Mouse (Mus musculus) neural tube, embryonic 11.5 days (tissue): ENCODE results near the gene Timp2. TPM values are rescaled to one million over a fixed set of nuclear protein-coding genes. Genes with fewer than 3 reads are reported as not detected.
"Not testable (repeated sequence)": the region's sequence is repeated elsewhere in the genome, so short reads cannot be mapped to it uniquely, and the experiment has no call there.

Experiments used
- ATAC-seq: fragments of 200-750 bp; cut with Nextera tagmentation; 2 replicates; pipeline ENCODE4 v1.8.0; 2017; ENCODE audit warnings: moderate number of reproducible peaks, mild to moderate bottlenecking, moderate TSS enrichment, moderate library complexity; ENCODE audit not compliant: insufficient read depth, low FRiP score, low TSS enrichment
- DNase-seq: peaks from one replicate; pipeline ENCODE4 v3.0.0-alpha.2; 2015; ENCODE audit warnings: low spot score
- H3K27ac ChIP-seq: fragments of 300-500 bp; sonication (generic); 2 replicates; pipeline ENCODE4 v1.5.1; 2014; ENCODE audit warnings: low read depth, mild to moderate bottlenecking, low read length
- H3K27me3 ChIP-seq: fragments of 300-500 bp; sonication (generic); 2 replicates; pipeline ENCODE4 v1.6.1; 2014; ENCODE audit warnings: mild to moderate bottlenecking, low read length, mixed read lengths; ENCODE audit not compliant: control insufficient read depth, insufficient read depth
- H3K36me3 ChIP-seq: fragments of 300-500 bp; sonication (generic); 2 replicates; pipeline ENCODE4 v1.6.1; 2014; ENCODE audit warnings: mild to moderate bottlenecking, low read length, moderate library complexity, mixed read lengths; ENCODE audit not compliant: control insufficient read depth, insufficient read depth
- H3K4me1 ChIP-seq: fragments of 300-500 bp; sonication (generic); 2 replicates; pipeline ENCODE4 v1.6.1; 2014; ENCODE audit warnings: low read length, mixed read lengths; ENCODE audit not compliant: control insufficient read depth, insufficient read depth
- H3K4me2 ChIP-seq: fragments of 300-500 bp; sonication (generic); 2 replicates; pipeline ENCODE4 v1.6.1; 2014; ENCODE audit warnings: low read depth, mild to moderate bottlenecking, moderate library complexity
- H3K4me3 ChIP-seq: fragments of 300-500 bp; sonication (generic); 2 replicates; pipeline ENCODE4 v1.5.1; 2014; ENCODE audit warnings: low read depth, low read length
- H3K9ac ChIP-seq: fragments of 300-500 bp; sonication (generic); 2 replicates; pipeline ENCODE4 v1.6.1; 2014; ENCODE audit warnings: mild to moderate bottlenecking, low read length
- H3K9me3 ChIP-seq: fragments of 300-500 bp; sonication (generic); 2 replicates; pipeline ENCODE4 v1.6.1; 2016; ENCODE audit warnings: low read length; ENCODE audit not compliant: control insufficient read depth
- WGBS: fragments of 180-500 bp; shearing (Covaris S2); extraction: QIAGEN DNeasy Blood & Tissue Kit; methylation state at CpG from one replicate; pipeline ENCODE4 v1.1.7; 2014; 5-methylcytosine and 5-hydroxymethylcytosine counted together
- polyA plus RNA-seq: library from polyadenylated mRNA; unstranded; fragments of >200 nt; fragmentation: Nextera tagmentation; extraction: Ambion mirVana; gene quantifications from 2 replicates; pipeline ENCODE4 v1.2.1, GENCODE M21; 2014

The Timp2 gene
- polyA plus RNA-seq, 1 experiment from 2014 or later: 46.4 TPM

DNA sequence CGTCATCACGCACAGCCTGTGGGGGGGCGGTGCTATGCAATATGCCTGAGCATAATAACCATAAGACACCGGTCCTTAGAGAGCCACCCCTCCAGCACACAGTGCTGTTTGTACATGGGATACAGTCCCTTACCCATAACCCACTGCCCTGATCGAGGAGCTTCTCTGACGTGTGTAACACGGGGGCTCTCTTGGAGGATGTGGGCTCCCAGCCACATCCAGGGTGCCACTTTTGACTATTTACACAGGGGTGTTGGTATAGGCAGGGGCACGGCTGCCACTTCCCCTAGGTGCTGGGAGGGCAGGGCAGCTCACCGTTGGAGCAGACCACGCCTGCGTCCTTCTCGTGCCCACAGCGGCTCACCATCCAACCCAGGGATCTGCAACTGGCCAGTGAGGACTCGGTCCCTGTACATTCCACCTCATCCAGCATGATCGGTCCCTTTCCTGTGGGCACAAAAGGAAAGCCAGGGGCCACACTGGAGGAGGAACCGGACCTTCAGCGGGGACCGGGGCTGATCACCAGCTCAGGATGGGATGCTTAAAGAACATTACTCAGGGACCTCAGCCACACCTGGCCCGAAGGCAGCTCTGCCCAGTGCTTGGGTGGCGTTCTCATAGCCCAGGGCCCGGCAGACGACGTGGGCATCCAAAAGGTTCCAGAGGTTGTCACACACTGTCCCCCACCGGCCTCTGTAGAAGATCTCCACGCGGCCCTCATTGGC, 42.4 kb upstream of the Timp2 start:
- Histone ChIP-seq H3K9me3 (no peaks in the 10 kb centered on the region), H3K9ac (no peak overlapping the region), H3K27ac (no peak overlapping the region), H3K4me1 (0 out of 2 replicates have a peak, but pooled peaks cover 2% of the 10 kb centered on the region), H3K27me3 (no peaks in the 10 kb centered on the region), H3K4me3 (no peak overlapping the region), H3K36me3 (no peaks in the 10 kb centered on the region), H3K4me2 (no peak overlapping the region)
- DNase-seq: no peak
- 92% methylated on average over 26 of the region's 26 CpGs for WGBS
- no peak for ATAC-seq

DNA sequence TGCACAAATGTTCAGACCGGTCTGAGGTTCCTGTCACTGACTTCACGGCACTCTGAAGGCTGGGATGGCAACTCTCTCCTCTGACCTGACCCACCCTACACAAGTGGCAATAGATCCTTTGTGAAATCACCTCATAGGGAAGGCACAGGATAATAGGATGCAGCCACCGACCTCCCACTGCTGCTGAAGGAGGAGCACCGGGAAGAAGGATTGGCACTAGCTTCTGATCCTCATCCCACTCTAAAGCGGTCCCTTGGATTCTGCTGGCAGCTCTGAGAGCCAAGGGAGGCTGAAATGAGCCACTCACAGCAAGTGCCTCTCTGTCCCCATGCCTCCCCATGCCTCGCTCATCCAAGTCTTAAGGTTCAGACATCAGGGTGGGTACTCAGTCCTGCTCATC, 39.0 kb upstream of the Timp2 start:
- no peak overlapping the region for H3K4me3 ChIP-seq
- no peaks in the 10 kb centered on the region for H3K9me3 ChIP-seq
- no peak overlapping the region for H3K27ac ChIP-seq
- H3K36me3 ChIP-seq: no peaks in the 10 kb centered on the region
- H3K4me1 ChIP-seq: no peaks in the 10 kb centered on the region
- ATAC-seq (no peak), DNase-seq (no peak)
- WGBS: 60% methylated on average over 6 of the region's 6 CpGs
- H3K27me3 ChIP-seq: no peaks in the 10 kb centered on the region
- H3K4me2 ChIP-seq: no peak overlapping the region
- no peak overlapping the region; the same call in 1 of the 2 replicates for H3K9ac ChIP-seq

DNA sequence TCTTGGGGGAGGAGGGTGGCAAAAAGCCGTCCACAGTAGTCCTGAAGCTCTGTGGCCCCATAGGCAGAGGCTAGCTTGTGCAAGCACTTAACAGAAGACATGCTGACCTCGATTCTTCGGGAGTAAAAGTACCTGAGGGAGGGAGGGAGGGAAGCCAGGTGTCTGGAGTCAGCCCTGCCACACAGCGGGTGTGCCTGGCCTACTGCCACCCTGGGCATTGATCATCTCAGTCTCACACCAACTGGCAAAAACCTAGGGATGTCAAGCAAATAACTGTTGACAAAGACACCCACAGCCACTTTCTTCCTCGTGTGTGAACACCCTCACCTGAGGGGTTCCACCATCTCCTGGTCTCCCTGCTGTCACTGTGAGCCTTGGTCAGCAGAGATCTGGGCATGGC, 38.5 kb upstream of the Timp2 start:
- ATAC-seq (no peak), DNase-seq (no peak)
- no peak overlapping the region for H3K9ac ChIP-seq
- no peaks in the 10 kb centered on the region for H3K27me3 ChIP-seq
- 84% methylated on average over 5 of the region's 5 CpGs for WGBS
- H3K36me3 ChIP-seq: no peaks in the 10 kb centered on the region
- H3K9me3 ChIP-seq: no peaks in the 10 kb centered on the region
- no peak overlapping the region for H3K4me2 ChIP-seq
- H3K27ac ChIP-seq: no peak overlapping the region
- no peak overlapping the region for H3K4me3 ChIP-seq
- H3K4me1 ChIP-seq: no peaks in the 10 kb centered on the region

DNA sequence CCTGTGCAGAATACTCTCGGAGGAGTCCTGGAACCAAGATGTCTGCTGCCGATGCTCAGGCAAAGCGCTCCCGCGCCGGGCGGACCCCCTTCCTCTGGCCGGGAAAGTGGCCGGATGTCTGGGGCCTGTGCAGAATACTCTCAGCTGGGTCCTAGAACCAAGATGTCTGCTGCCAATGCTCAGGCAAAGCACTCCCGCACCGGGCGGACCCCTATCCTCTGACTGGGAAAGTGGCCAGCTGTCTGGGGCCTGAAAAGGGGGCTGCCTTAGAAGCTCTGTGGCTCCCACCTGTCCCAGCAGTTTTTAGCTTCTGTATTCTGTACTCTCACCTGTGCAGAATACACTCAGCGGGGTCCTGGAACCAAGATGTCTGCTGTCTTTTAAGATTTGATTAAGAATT, 32.3 kb upstream of the Timp2 start:
- H3K4me2 ChIP-seq, DNase-seq, H3K36me3 ChIP-seq, H3K4me1 ChIP-seq, H3K27ac ChIP-seq, H3K27me3 ChIP-seq, ATAC-seq, H3K4me3 ChIP-seq, H3K9ac ChIP-seq, H3K9me3 ChIP-seq: not testable (repeated sequence)
- 95% methylated on average over 13 of the region's 13 CpGs for WGBS

DNA sequence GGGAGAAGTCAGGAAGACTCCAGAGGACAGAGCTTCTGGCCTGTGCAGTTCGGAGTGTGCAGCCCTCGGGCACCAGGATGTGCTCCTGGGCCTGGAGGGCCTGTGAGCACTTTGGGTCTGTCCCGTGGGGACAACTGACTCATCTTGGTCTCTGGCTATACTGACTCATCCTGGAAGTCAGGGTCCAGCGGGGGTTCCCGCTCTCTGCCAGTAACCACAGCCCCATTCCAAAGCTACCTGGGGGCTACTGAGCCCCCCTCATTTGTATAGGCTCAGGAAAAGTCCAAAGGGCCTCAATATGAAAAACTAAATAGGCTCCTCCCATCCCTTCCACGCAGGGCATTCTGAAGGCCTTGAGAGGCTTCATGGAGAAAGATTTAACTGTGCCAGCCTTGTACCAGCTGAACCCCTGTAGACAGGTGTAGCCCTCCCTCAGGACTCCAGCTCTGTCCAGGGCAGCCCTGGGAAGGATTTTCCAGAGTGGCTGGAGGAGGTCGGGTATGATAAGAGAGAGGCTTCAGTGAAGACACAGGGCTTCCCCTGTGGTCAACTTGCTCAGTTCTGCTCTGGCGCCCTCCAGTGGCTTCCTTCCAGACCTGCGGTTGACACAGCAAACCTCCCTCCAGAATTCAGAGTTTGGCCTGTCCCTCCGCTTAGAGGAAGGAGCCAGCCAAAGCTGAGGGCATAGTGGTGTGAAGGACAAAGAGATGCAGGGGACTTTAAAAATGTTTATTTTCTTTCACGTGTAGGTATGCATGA, 23.9 kb upstream of the Timp2 start:
- ATAC-seq: no peak
- Histone ChIP-seq H3K9ac (no peak overlapping the region), H3K4me2 (no peak overlapping the region), H3K27ac (no peak overlapping the region), H3K27me3 (no peaks in the 10 kb centered on the region), H3K4me3 (no peak overlapping the region), H3K9me3 (no peaks in the 10 kb centered on the region), H3K36me3 (no peaks in the 10 kb centered on the region), H3K4me1 (no peaks in the 10 kb centered on the region; the same call in 1 of the 2 replicates)
- DNase-seq: peak; percentile 79
- 49% methylated on average over 11 of the region's 11 CpGs for WGBS

DNA sequence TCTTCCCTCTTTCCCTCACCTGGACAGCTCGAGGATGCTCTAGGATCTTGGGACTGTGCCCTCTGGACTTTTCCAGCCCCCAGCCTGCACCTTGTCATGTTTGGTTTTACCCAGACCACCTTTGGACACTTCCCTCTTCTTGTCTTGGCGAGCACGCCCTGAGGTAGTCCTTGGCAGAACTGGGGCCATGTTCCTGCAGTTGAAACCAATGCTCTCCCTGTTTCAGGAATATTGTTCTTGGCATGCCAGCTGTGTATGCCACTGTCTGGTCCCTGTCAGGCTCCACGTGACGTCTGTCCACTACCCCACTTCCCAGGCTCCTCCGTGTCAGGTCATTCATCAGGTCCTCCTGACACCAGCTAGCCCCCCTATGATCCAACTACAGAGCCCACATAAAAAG, 23.1 kb upstream of the Timp2 start:
- DNase-seq (no peak), ATAC-seq (no peak)
- no peaks in the 10 kb centered on the region for H3K27me3 ChIP-seq
- no peaks in the 10 kb centered on the region for H3K9me3 ChIP-seq
- H3K9ac ChIP-seq: no peak overlapping the region
- no peak overlapping the region for H3K4me2 ChIP-seq
- no peaks in the 10 kb centered on the region for H3K36me3 ChIP-seq
- H3K4me3 ChIP-seq: no peak overlapping the region
- 82% methylated on average over 6 of the region's 6 CpGs for WGBS
- H3K4me1 ChIP-seq: no peaks in the 10 kb centered on the region; the same call in 1 of the 2 replicates
- no peak overlapping the region for H3K27ac ChIP-seq

DNA sequence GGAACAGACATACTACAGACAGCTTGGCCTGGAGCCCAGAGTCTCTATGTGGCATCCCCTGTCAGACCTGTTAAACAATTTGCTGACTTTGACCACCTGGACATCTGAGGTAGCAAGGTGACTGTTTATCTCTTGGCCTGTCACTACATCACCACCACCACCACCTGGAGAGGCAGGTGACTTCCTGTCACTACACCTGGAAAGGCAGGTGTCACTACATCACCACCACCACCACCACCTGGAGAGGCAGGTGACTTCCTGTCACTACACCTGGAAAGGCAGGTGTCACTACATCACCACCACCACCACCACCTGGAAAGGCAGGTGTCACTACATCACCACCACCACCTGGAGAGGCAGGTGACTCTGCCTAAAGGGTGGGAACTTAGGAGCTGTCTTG, 20.8 kb upstream of the Timp2 start:
- not testable (repeated sequence) for H3K4me1 ChIP-seq, H3K27me3 ChIP-seq, ATAC-seq, H3K36me3 ChIP-seq, H3K27ac ChIP-seq, H3K4me3 ChIP-seq, DNase-seq, H3K9me3 ChIP-seq, H3K4me2 ChIP-seq, H3K9ac ChIP-seq

DNA sequence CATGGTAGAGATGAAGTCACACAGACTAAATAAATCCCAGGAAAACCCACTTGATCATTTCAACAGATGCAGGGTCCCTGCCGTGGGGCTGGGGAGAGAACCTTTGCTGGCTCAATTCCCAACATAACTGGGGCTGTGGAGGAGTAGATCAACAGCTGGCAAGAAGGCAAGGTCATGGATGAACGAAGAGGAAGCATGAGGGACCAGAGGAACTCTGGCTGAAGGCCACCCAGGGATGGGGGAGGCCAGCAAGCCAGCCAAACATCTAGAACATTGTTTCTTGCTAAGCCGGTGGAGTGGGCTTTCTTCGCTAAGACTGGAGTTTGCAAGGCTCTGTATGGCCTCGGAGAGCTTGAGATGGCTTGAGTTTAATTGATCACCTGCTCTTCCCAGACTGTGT, 20.3 kb upstream of the Timp2 start:
- Histone ChIP-seq H3K4me3 (no peak overlapping the region), H3K27ac (no peak overlapping the region), H3K4me2 (no peak overlapping the region), H3K9me3 (no peaks in the 10 kb centered on the region), H3K27me3 (no peaks in the 10 kb centered on the region), H3K9ac (no peak overlapping the region), H3K4me1 (no peaks in the 10 kb centered on the region; the same call in 1 of the 2 replicates), H3K36me3 (no peaks in the 10 kb centered on the region)
- DNase-seq (no peak), ATAC-seq (no peak)
- 80% methylated on average over 5 of the region's 5 CpGs for WGBS

DNA sequence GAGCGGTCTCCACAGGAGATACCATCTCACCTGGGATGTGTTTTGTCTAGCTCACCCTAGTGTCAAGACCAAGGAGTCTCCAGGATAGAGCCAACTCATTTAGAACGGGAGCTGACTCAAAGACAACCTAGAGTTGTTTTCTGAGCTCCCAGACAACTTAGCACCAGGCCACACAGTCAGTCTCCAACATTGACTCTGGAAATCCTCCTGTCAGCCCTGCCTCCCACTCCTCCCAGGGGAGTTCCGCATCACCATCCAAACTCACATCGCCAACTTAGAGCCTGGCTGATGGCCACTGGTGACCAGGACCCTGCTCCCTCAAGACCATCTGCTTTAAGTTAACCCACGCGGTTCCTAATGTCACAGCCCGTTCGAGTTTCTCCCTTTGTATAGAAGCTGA, 19.9 kb upstream of the Timp2 start:
- no peak for DNase-seq
- ATAC-seq: no peak
- Histone ChIP-seq H3K4me3 (no peak overlapping the region), H3K27me3 (no peaks in the 10 kb centered on the region), H3K9ac (no peak overlapping the region), H3K4me1 (no peaks in the 10 kb centered on the region; the same call in 1 of the 2 replicates), H3K36me3 (no peaks in the 10 kb centered on the region), H3K27ac (no peak overlapping the region), H3K4me2 (no peak overlapping the region), H3K9me3 (no peaks in the 10 kb centered on the region)
- WGBS: 79% methylated on average over 8 of the region's 8 CpGs
